Mouse (Mus musculus): ENCODE results near the gene Ccs.

GRCm38 (mm10) chr19:4833977-4834376 lies 5.2 kb downstream of the Ccs start:
- TF ChIP-seq CTCF (IDR thresholded peaks at IDR 0.05; ENCODE audit: low read depth), result no peak
- TF ChIP-seq EP300 (IDR thresholded peaks at IDR 0.05; ENCODE audit: low read depth), result no peak

Data from liver, postnatal 0 days (tissue).